Mouse (Mus musculus): ENCODE data around the gene Gm1979.
"Not testable (repeated sequence)": the region's sequence is repeated elsewhere in the genome, so short reads cannot be mapped to it uniquely, and the experiment has no call there.

The Gm1979 gene

DNA sequence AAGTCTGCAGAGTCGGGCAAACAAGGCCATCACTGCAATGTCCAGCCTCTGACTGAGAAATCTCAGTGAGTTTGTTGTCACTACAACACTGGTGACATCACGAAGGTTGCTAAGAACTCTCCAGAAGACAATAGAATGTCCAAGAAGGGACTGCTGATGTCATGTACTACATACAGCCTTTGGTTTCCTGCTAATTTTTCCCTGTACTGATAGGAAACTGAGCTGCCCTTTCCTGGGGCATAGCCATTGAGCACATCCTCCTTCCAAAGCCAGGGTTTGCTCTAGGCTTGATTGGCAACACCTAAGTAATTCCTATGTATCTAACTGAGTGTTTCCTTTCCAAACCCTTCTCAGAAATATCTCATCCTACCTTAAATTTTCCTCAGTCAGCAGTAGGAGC lies at the start of gene Gm1979:
TSS of gene Gm1979 (minus strand) at position 101 of the 400 bp plus-strand sequence.
- in situ Hi-C loops (cut with MboI; ENCODE audit: low sequenced_read_pairs) = not testable (repeated sequence)

DNA sequence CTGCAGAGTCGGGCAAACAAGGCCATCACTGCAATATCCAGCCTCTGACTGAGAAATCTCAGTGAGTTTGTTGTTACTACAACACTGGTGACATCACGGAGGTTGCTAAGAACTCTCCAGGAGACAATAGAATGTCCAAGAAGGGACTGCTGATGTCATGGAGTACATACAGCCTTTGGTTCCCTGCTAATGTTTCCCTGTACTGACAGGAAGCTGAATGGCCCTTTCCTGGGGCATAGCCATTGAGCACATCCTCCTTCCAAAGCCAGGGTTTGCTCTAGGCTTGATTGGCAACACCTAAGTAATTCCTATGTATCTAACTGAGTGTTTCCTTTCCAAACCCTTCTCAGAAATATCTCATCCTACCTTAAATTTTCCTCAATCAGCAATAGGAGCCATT lies 34.9 kb upstream of the Gm1979 start, which contains the start of gene Speer4a:
TSS of gene Speer4a (minus strand) at position 101 of the 400 bp plus-strand sequence.
- in situ Hi-C loops (cut with MboI; ENCODE audit: low sequenced_read_pairs) = not testable (repeated sequence)

DNA sequence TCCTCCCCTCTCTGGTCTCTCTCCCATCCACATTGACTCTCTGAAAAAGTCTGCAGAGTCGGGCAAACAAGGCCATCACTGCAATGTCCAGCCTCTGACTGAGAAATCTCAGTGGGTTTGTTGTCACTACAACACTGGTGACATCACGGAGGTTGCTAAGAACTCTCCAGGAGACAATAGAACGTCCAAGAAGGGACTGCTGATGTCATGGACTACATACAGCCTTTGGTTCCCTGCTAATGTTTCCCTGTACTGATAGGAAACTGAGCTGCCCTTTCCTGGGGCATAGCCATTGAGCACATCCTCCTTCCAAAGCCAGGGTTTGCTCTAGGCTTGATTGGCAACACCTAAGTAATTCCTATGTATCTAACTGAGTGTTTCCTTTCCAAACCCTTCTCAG lies 18.2 kb upstream of the Gm1979 start, which contains the start of gene Gm5862:
TSS of gene Gm5862 (minus strand) at position 101 of the 400 bp plus-strand sequence.
- in situ Hi-C loops (cut with MboI; ENCODE audit: low sequenced_read_pairs) = not testable (repeated sequence)

DNA sequence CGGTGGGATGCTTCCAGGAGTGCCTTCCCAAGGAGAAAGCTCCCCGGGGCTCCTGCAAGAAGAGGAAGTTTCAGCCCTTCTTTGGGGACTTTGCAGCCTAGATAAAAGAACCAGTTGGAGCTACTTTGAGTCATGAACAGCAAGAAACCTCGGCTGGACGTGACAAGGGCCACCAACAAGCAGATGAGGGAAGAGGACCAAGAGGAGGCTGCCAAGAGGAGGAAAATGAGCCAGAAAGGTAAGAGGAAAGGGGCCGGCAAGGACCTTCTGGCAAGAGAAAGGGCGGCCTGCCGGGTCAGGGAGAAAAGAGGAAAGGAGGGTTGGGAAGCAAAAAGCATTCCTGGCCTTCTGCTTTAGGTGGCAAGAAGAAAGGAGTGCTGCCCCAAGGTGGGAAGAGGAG lies 3.1 kb upstream of the Gm1979 start:
- in situ Hi-C loops (cut with MboI; ENCODE audit: low sequenced_read_pairs) = not testable (repeated sequence)

DNA sequence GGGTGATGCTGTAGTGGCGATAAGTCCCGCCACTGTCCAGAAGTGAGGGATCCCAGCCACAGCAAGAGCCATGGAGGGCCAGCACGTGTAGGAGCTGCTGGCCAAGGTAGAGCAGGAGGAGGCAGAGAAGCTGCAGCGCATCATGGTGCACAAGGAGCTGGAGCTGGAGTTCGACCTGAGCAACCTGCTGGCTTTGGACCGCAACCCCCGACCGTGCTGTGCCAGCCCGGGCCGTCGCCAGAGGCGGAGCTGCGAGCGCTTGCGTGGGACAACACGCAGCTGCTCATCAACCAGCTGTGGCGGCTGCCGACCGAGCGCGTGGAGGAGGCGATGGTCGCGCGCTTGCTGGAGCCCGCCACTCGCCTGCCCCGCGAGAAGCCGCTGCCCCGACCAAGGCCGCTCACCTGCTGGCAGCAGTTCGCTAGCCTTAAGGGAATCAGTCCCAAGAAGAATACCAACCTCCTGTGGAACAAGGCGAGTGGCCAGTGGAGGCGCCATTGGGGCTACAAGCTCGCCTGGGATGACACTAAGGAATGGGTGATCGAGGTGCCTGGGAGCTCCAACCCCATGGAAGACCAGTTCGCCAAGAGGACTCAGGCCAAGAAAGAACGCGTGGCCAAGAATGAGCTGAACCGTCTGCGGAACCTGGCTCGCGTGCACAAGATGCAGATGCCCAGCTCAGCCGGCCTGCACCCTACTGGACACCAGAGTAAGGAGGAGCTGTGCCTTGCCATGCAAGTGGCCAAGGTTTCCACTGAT lies 2.5 kb upstream of the Gm1979 start:
- in situ Hi-C loops (cut with MboI; ENCODE audit: low sequenced_read_pairs) = not testable (repeated sequence)

DNA sequence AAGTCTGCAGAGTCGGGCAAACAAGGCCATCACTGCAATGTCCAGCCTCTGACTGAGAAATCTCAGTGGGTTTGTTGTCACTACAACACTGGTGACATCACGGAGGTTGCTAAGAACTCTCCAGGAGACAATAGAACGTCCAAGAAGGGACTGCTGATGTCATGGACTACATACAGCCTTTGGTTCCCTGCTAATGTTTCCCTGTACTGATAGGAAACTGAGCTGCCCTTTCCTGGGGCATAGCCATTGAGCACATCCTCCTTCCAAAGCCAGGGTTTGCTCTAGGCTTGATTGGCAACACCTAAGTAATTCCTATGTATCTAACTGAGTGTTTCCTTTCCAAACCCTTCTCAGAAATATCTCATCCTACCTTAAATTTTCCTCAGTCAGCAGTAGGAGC lies 16.0 kb downstream of the Gm1979 start, which contains the start of gene Gm21698:
TSS of gene Gm21698 (minus strand) at position 101 of the 400 bp plus-strand sequence.
- in situ Hi-C loops (cut with MboI; ENCODE audit: low sequenced_read_pairs) = not testable (repeated sequence)

DNA sequence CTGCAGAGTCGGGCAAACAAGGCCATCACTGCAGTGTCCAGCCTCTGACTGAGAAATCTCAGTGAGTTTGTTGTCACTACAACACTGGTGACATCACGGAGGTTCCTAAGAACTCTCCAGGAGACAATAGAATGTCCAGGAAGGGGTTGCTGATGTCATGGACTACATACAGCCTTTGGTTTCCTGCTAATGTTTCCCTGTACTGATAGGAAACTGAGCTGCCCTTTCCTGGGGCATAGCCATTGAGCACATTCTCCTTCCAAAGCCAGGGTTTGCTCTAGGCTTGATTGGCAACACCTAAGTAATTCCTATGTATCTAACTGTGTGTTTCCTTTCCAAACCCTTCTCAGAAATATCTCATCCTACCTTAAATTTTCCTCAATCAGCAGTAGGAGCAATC lies 32.0 kb downstream of the Gm1979 start, which contains the start of gene Gm21680:
TSS of gene Gm21680 (minus strand) at position 101 of the 400 bp plus-strand sequence.
- in situ Hi-C loops (cut with MboI; ENCODE audit: low sequenced_read_pairs) = not testable (repeated sequence)

DNA sequence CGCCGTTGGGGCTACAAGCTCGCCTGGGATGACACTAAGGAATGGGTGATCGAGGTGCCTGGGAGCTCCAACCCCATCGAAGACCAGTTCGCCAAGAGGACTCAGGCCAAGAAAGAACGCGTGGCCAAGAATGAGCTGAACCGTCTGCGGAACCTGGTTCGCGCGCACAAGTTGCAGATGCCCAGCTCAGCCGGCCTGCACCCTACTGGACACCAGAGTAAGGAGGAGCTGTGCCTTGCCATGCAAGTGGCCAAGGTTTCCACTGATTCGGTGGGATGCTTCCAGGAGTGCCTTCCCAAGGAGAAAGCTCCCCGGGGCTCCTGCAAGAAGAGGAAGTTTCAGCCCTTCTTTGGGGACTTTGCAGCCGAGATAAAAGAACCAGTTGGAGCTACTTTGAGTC lies 47.5 kb downstream of the Gm1979 start:
- in situ Hi-C loops (cut with MboI; ENCODE audit: low sequenced_read_pairs) = not testable (repeated sequence)

DNA sequence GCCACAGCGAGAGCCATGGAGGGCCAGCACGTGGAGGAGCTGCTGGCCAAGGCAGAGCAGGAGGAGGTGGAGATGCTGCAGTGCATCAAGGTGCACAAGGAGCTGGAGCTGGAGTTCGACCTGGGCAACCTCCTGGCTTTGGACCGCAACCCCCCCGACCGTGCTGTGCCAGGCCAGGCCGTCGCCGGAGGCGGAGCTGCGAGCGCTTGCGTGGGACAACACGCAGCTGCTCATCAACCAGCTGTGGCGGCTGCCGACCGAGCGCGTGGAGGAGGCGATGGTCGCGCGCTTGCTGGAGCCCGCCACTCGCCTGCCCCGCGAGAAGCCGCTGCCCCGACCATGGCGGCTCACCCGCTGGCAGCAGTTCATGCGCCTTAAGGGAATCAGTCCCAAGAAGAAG lies 48.0 kb downstream of the Gm1979 start:
- in situ Hi-C loops (cut with MboI; ENCODE audit: low sequenced_read_pairs) = not testable (repeated sequence)

DNA sequence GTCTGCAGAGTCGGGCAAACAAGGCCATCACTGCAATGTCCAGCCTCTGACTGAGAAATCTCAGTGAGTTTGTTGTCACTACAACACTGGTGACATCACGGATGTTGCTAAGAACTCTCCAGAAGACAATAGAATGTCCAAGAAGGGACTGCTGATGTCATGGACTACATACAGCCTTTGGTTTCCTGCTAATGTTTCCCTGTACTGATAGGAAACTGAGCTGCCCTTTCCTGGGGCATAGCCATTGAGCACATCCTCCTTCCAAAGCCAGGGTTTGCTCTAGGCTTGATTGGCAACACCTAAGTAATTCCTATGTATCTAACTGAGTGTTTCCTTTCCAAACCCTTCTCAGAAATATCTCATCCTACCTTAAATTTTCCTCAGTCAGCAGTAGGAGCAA lies 50.3 kb downstream of the Gm1979 start, which contains the start of gene Gm21671:
TSS of gene Gm21671 (minus strand) at position 101 of the 400 bp plus-strand sequence.
- in situ Hi-C loops (cut with MboI; ENCODE audit: low sequenced_read_pairs) = not testable (repeated sequence)
